Mouse (Mus musculus) olfactory bulb, adult 2 months (tissue): ENCODE measurements around the gene Exosc10.

Source experiments
- CTCF ChIP-seq: fragments of 200-500 bp; IDR thresholded peaks from 2 replicates; pipeline ENCODE4 v1.5.1; 2012; ENCODE audit warnings: low read depth, mild to moderate bottlenecking, low read length, moderate library complexity; ENCODE audit not compliant: insufficient read depth
- POLR2A ChIP-seq: fragments of 200-500 bp; IDR thresholded peaks from 2 replicates; pipeline ENCODE4 v1.6.1; 2012; ENCODE audit warnings: mild to moderate bottlenecking, low read depth, low read length, moderate library complexity; ENCODE audit not compliant: insufficient read depth

GRCm38 (mm10) chr4:148620718-148621117 is 62.5 kb downstream of the Exosc10 start:
- TF ChIP-seq CTCF: no peak
- TF ChIP-seq POLR2A: no peak
